Mouse (Mus musculus): ENCODE measurements at regions not wholly inside any gene's neighbourhood (a gene's known extent, or its start where the extent isn't known, plus 50 kb on each side); places are given as distances from the start of the nearest gene placed in this dataset.
"Not testable (repeated sequence)": the region's sequence is repeated elsewhere in the genome, so short reads cannot be mapped to it uniquely, and the experiment has no call there.

GRCm38 (mm10) chr16:73538040-73538439 lies 873.6 kb downstream of the Robo2 start:
- ATAC-seq (ENCODE audit: insufficient read depth) = no peak
- WGBS = 83% methylated on average over 7 of the region's 7 CpGs
- Histone ChIP-seq H3K4me2 (no peak overlapping the region), H3K4me1 (ENCODE audit: insufficient read depth) (no peaks in the 10 kb centered on the region), H3K36me3 (ENCODE audit: insufficient read depth) (no peaks in the 10 kb centered on the region), H3K9me3 (ENCODE audit: low read depth, low read length) (no peaks in the 10 kb centered on the region), H3K27me3 (ENCODE audit: insufficient read depth, low read length) (no peaks in the 10 kb centered on the region), H3K27ac (ENCODE audit: low read depth) (no peak overlapping the region), H3K9ac (no peak overlapping the region), H3K4me3 (ENCODE audit: low read depth, low read length) (no peak overlapping the region)
- no peak for DNase-seq
- TF ChIP-seq CTCF (IDR thresholded peaks at IDR 0.05; ENCODE audit: low read depth) = no peak

GRCm38 (mm10) chr16:73537541-73537940 lies 874.1 kb downstream of the Robo2 start:
- WGBS = 83% methylated on average over 7 of the region's 7 CpGs
- Histone ChIP-seq H3K9me3 (ENCODE audit: low read depth, low read length) (no peaks in the 10 kb centered on the region), H3K27ac (ENCODE audit: low read depth) (no peak overlapping the region), H3K4me3 (ENCODE audit: low read depth, low read length) (no peak overlapping the region), H3K36me3 (ENCODE audit: insufficient read depth) (no peaks in the 10 kb centered on the region), H3K4me1 (ENCODE audit: insufficient read depth) (no peaks in the 10 kb centered on the region), H3K9ac (no peak overlapping the region), H3K4me2 (no peak overlapping the region), H3K27me3 (ENCODE audit: insufficient read depth, low read length) (no peaks in the 10 kb centered on the region)
- no peak for DNase-seq
- TF ChIP-seq CTCF (IDR thresholded peaks at IDR 0.05; ENCODE audit: low read depth) = no peak
- ATAC-seq (ENCODE audit: insufficient read depth) = no peak

- Histone ChIP-seq H3K36me3 (ENCODE audit: insufficient read depth) (no peaks in the 10 kb centered on the region), H3K27ac (ENCODE audit: low read depth) (no peak overlapping the region), H3K4me2 (peak overlapping the region; percentile 34), H3K4me1 (ENCODE audit: insufficient read depth) (no peaks in the 10 kb centered on the region), H3K4me3 (ENCODE audit: low read depth, low read length) (no peak overlapping the region), H3K9me3 (ENCODE audit: low read depth, low read length) (no peaks in the 10 kb centered on the region), H3K9ac (no peak overlapping the region), H3K27me3 (ENCODE audit: insufficient read depth, low read length) (no peaks in the 10 kb centered on the region)
- TF ChIP-seq CTCF (IDR thresholded peaks at IDR 0.05; ENCODE audit: low read depth) = no peak
- ATAC-seq (ENCODE audit: insufficient read depth) = peak; percentile 77; the same call in 1 of the 2 replicates
- WGBS = 29% methylated on average over 10 of the region's 10 CpGs
- DNase-seq = peak; percentile 75
Measured at GRCm38 (mm10) chr16:73530191-73530590, 881.4 kb downstream of the Robo2 start.

DNA sequence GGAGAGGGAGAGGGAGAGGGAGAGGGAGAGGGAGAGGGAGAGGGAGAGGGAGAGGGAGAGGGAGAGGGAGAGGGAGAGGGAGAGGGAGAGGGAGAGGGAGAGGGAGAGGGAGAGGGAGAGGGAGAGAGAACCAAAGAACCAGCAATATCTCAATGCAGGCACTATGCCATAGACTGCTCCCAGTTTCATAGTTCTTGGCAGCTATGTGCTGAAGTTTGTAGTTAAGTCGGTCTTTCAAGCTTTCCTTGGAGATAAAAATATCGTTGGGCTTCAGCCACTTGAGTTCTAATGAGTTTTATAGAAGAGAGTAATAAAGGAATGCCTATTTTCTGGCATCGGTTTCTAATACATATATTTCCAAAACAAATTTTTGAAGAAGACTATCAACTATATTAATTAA lies 888.7 kb downstream of the Robo2 start:
- not testable (repeated sequence) for H3K9ac ChIP-seq; H3K9me3 ChIP-seq (ENCODE audit: low read depth, low read length); H3K36me3 ChIP-seq (ENCODE audit: insufficient read depth); ATAC-seq (ENCODE audit: insufficient read depth); H3K4me2 ChIP-seq; H3K27me3 ChIP-seq (ENCODE audit: insufficient read depth, low read length); H3K4me3 ChIP-seq (ENCODE audit: low read depth, low read length); H3K27ac ChIP-seq (ENCODE audit: low read depth); H3K4me1 ChIP-seq (ENCODE audit: insufficient read depth)
- 59% methylated on average over 3 of the region's 3 CpGs for WGBS
- peak; percentile 59 for DNase-seq

DNA sequence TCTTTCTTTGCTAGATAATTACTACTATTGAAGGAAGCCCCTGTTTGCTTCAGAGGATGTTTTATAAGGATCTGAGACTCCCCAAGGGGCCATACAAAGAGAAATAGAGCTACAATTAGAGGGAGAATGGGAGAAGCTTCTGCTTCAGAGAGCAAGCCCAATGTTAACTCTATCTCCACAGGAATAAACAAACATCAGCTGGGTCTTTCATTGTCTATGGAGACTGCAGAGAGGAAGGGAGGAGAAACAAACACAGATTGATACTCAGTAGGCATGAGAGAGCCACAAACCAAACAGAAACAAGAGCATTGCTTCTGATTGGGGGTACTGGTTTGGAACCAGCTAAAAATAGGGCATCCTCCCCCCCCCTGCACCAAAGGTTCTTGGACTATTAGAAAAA lies 906.9 kb downstream of the Robo2 start:
- no peak for TF ChIP-seq CTCF (IDR thresholded peaks at IDR 0.05; ENCODE audit: low read depth)
- Histone ChIP-seq H3K4me1 (ENCODE audit: insufficient read depth) (no peaks in the 10 kb centered on the region), H3K9me3 (ENCODE audit: low read depth, low read length) (no peaks in the 10 kb centered on the region)

DNA sequence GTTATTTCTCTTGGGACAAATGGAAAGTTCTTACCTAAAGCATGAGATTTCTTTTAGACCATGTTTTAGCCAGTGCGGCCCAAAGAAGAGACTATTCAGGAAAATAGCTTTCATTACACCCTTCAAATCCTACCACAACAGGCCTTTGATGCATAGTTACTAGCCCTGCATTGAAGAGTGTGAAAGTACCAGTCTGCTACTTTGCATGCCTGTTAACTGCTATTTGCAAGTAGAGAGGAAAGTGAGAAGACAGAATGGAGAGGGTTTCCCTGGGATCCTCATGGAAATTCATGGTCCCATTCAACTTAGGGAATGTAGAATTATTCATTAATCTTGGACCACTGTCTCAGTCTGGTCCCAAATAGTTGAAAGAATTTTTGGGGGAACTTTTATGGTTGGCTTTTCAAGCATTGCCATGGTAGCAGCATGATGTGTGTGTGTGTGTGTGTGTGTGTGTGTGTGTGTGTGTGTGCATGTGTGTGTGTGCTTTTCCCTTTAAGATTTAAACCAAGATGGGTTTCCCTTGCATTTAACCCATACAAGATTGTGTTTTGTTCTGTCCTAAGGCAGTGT lies 912.9 kb downstream of the Robo2 start:
- ATAC-seq (ENCODE audit: insufficient read depth) (no peak), DNase-seq (no peak)
- H3K27me3 ChIP-seq (ENCODE audit: insufficient read depth, low read length) = no peaks in the 10 kb centered on the region
- no peaks in the 10 kb centered on the region for H3K9me3 ChIP-seq (ENCODE audit: low read depth, low read length)
- H3K36me3 ChIP-seq (ENCODE audit: insufficient read depth) = no peaks in the 10 kb centered on the region
- no peak overlapping the region for H3K4me3 ChIP-seq (ENCODE audit: low read depth, low read length)
- no peak overlapping the region for H3K9ac ChIP-seq
- no peak overlapping the region for H3K27ac ChIP-seq (ENCODE audit: low read depth)
- 77% methylated on average over 1 of the region's 1 CpGs for WGBS
- no peak overlapping the region for H3K4me2 ChIP-seq
- no peaks in the 10 kb centered on the region for H3K4me1 ChIP-seq (ENCODE audit: insufficient read depth)
- TF ChIP-seq CTCF (IDR thresholded peaks at IDR 0.05; ENCODE audit: low read depth) = no peak

More for the DNA sequence above, 906.9 kb downstream of the Robo2 start:
- no peak for ATAC-seq (ENCODE audit: insufficient read depth)
- no peaks in the 10 kb centered on the region for H3K36me3 ChIP-seq (ENCODE audit: insufficient read depth)
- no peaks in the 10 kb centered on the region for H3K27me3 ChIP-seq (ENCODE audit: insufficient read depth, low read length)
- no peak for DNase-seq
- no peak overlapping the region for H3K4me3 ChIP-seq (ENCODE audit: low read depth, low read length)
- no peak overlapping the region for H3K9ac ChIP-seq
- H3K4me2 ChIP-seq = no peak overlapping the region
- no peak overlapping the region for H3K27ac ChIP-seq (ENCODE audit: low read depth)

DNA sequence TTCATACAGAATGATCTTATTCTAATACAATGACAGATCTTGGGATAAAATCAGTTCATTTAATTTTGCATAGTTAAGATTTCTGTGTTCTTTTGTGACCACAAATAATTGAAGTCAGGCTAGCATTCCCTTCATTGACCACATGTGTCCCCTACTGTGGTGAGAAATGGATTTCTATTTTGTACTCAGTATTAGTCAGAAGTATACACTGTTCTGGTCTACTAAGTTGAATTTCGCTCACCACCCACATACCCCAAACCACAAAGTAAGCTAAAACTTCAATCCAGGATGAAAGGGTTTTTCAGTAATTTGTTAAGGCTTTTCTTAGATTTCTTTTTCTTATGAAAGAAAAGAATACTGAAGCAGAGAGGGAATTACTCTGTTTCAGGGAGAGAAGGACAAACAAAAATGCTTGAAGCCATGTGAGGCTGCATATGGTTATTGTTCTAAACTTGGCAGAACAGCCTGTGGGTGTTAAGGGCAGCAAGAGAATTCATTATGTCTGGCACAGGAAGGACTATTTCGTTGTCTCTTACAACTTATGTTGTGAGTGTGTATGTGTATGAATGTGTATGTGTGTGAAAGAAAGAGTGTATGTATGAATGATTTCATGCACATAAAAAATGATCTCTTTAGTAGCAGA lies 928.3 kb downstream of the Robo2 start:
- ATAC-seq (ENCODE audit: insufficient read depth) (no peak), DNase-seq (no peak)
- no peak overlapping the region for H3K4me3 ChIP-seq (ENCODE audit: low read depth, low read length)
- H3K36me3 ChIP-seq (ENCODE audit: insufficient read depth) = no peaks in the 10 kb centered on the region
- no peaks in the 10 kb centered on the region for H3K27me3 ChIP-seq (ENCODE audit: insufficient read depth, low read length)
- 71% methylated on average over 2 of the region's 2 CpGs for WGBS
- no peaks in the 10 kb centered on the region for H3K9me3 ChIP-seq (ENCODE audit: low read depth, low read length)
- TF ChIP-seq CTCF (IDR thresholded peaks at IDR 0.05; ENCODE audit: low read depth) = no peak
- H3K4me1 ChIP-seq (ENCODE audit: insufficient read depth) = no peaks in the 10 kb centered on the region
- H3K4me2 ChIP-seq = no peak overlapping the region
- H3K9ac ChIP-seq = no peak overlapping the region
- no peak overlapping the region for H3K27ac ChIP-seq (ENCODE audit: low read depth)
